Mouse (Mus musculus) heart, postnatal 0 days (tissue): ENCODE data around the gene Plekha6. TPM values are rescaled to one million over a fixed set of nuclear protein-coding genes. Genes with fewer than 3 reads are reported as not detected.

Source experiments
- ATAC-seq: fragments of 200-750 bp; cut with Nextera tagmentation; 2 replicates; pipeline ENCODE4 v1.8.0; 2017; ENCODE audit warnings: low read depth, moderate number of reproducible peaks, moderate library complexity; ENCODE audit not compliant: insufficient read depth
- DNase-seq: peaks from one replicate; pipeline ENCODE4 v3.0.0-alpha.2; 2016; ENCODE audit warnings: low spot score
- H3K27ac ChIP-seq: fragments of 300-500 bp; sonication (generic); 2 replicates; pipeline ENCODE4 v1.5.1; 2014; ENCODE audit warnings: low read depth, mild to moderate bottlenecking
- H3K27me3 ChIP-seq: fragments of 300-500 bp; sonication (generic); 2 replicates; pipeline ENCODE4 v1.6.1; 2014; ENCODE audit warnings: low read length, mixed read lengths; ENCODE audit not compliant: control insufficient read depth, insufficient read depth
- H3K36me3 ChIP-seq: fragments of 300-500 bp; sonication (generic); replicated peaks from 2 replicates; pipeline ENCODE4 v1.6.1; 2014; ENCODE audit warnings: low read length, mixed read lengths; ENCODE audit not compliant: control insufficient read depth, insufficient read depth
- H3K4me1 ChIP-seq: fragments of 300-500 bp; sonication (generic); 2 replicates; pipeline ENCODE4 v1.6.1; 2014; ENCODE audit warnings: antibody characterized with exemption; ENCODE audit not compliant: control insufficient read depth, insufficient read depth
- H3K4me2 ChIP-seq: fragments of 300-500 bp; sonication (generic); 2 replicates; pipeline ENCODE4 v1.6.1; 2014; ENCODE audit warnings: low read depth, mild to moderate bottlenecking, low read length, moderate library complexity
- H3K4me3 ChIP-seq: fragments of 300-500 bp; sonication (generic); 2 replicates; pipeline ENCODE4 v1.5.1; 2014; ENCODE audit warnings: low read depth, low read length
- H3K9ac ChIP-seq: fragments of 300-500 bp; sonication (generic); replicated peaks from 2 replicates; pipeline ENCODE4 v1.6.1; 2014; ENCODE audit warnings: low read depth, low read length, mixed read lengths
- H3K9me3 ChIP-seq: fragments of 300-500 bp; sonication (generic); replicated peaks from 2 replicates; pipeline ENCODE4 v1.6.1; 2016; ENCODE audit warnings: low read length; ENCODE audit not compliant: control insufficient read depth
- CTCF ChIP-seq: IDR thresholded peaks from 2 replicates; pipeline ENCODE4 v1.5.1; 2016; ENCODE audit warnings: antibody characterized with exemption, control low read depth, low read depth
- EP300 ChIP-seq: IDR thresholded peaks from 2 replicates; pipeline ENCODE4 v1.6.1; 2016; ENCODE audit warnings: antibody characterized with exemption, low read depth
- WGBS: fragments of 180-500 bp; shearing (Covaris S2); extraction: QIAGEN DNeasy Blood & Tissue Kit; methylation state at CpG from one replicate; pipeline ENCODE4 v1.1.7; 2014; 5-methylcytosine and 5-hydroxymethylcytosine counted together
- polyA plus RNA-seq: library from polyadenylated mRNA; unstranded; fragments of >200 nt; fragmentation: Nextera tagmentation; extraction: Ambion mirVana; gene quantifications from 2 replicates; pipeline ENCODE4 v1.2.1, GENCODE M21; 2015
- total RNA-seq: library from RNA; depleted of rRNA; stranded (reverse); fragments of >200 nt; gene quantifications from 2 replicates; pipeline ENCODE4 v1.2.3, GENCODE M21; 2014; ENCODE audit warnings: low replicate concordance

The Plekha6 gene
- total and polyA plus RNA-seq, 2 experiments from 2014 or later = 7.0 to 36.1 TPM

GRCm38 (mm10) chr1:133239121-133239812 is 75.3 kb downstream of the Plekha6 start:
- H3K27me3 ChIP-seq = no peaks in the 10 kb centered on the region
- no peak overlapping the region for H3K9ac ChIP-seq
- DNase-seq = no peak
- H3K27ac ChIP-seq = peak overlapping the region; percentile 45
- no peak for ATAC-seq
- H3K4me3 ChIP-seq = no peak overlapping the region
- TF ChIP-seq EP300 (no peak), CTCF (no peak)
- no peaks in the 10 kb centered on the region for H3K9me3 ChIP-seq
- no peaks in the 10 kb centered on the region for H3K36me3 ChIP-seq
- H3K4me2 ChIP-seq = no peak overlapping the region
- 51% methylated on average over 6 of the region's 6 CpGs for WGBS
- H3K4me1 ChIP-seq = peaks cover 43% of the 10 kb centered on the region

- Histone ChIP-seq H3K36me3 (no peaks in the 10 kb centered on the region), H3K4me1 (peaks cover 48% of the 10 kb centered on the region), H3K9me3 (no peaks in the 10 kb centered on the region), H3K4me3 (no peak overlapping the region), H3K9ac (no peak overlapping the region), H3K27ac (no peak overlapping the region), H3K4me2 (no peak overlapping the region), H3K27me3 (no peaks in the 10 kb centered on the region)
- DNase-seq = no peak
- TF ChIP-seq EP300 = no peak
- TF ChIP-seq CTCF = no peak
- WGBS = 86% methylated on average over 6 of the region's 6 CpGs
- no peak for ATAC-seq
These were observed 75.8 kb downstream of the Plekha6 start for GRCm38 (mm10) chr1:133239813-133240160.

GRCm38 (mm10) chr1:133240881-133241280 is 76.9 kb downstream of the Plekha6 start:
- no peak for ATAC-seq
- Histone ChIP-seq H3K27me3 (no peaks in the 10 kb centered on the region), H3K4me2 (no peak overlapping the region), H3K4me1 (peaks cover 59% of the 10 kb centered on the region), H3K9me3 (no peaks in the 10 kb centered on the region), H3K27ac (peak overlapping the region; percentile 28), H3K9ac (no peak overlapping the region; the same call in 1 of the 2 replicates), H3K4me3 (no peak overlapping the region), H3K36me3 (no peaks in the 10 kb centered on the region)
- DNase-seq = peak; percentile 65
- TF ChIP-seq CTCF (no peak), EP300 (no peak)
- 18% methylated on average over 3 of the region's 3 CpGs for WGBS

- Histone ChIP-seq H3K36me3 (no peaks in the 10 kb centered on the region), H3K27ac (peak overlapping the region; percentile 75), H3K4me3 (no peak overlapping the region), H3K9ac (peak overlapping the region; percentile 3; the same call in 1 of the 2 replicates), H3K9me3 (no peaks in the 10 kb centered on the region), H3K27me3 (no peaks in the 10 kb centered on the region), H3K4me1 (peaks cover 57% of the 10 kb centered on the region), H3K4me2 (peak overlapping the region; percentile 46)
- DNase-seq (no peak), ATAC-seq (no peak)
- 10% methylated on average over 7 of the region's 7 CpGs for WGBS
- TF ChIP-seq CTCF (no peak), EP300 (no peak)
These were observed 80.7 kb downstream of the Plekha6 start for GRCm38 (mm10) chr1:133244668-133245067.

- peak overlapping the region; percentile 46 for H3K4me2 ChIP-seq
- peak overlapping the region; percentile 43 for H3K9ac ChIP-seq
- peak overlapping the region; percentile 21 for H3K4me3 ChIP-seq
- 30% methylated on average over 12 of the region's 12 CpGs for WGBS
- peaks cover 53% of the 10 kb centered on the region for H3K4me1 ChIP-seq
- TF ChIP-seq EP300 = no peak
- no peak for TF ChIP-seq CTCF
- H3K27me3 ChIP-seq = no peaks in the 10 kb centered on the region
- H3K36me3 ChIP-seq = no peaks in the 10 kb centered on the region
- H3K27ac ChIP-seq = peak overlapping the region; percentile 75
- DNase-seq = peak; percentile 47
- H3K9me3 ChIP-seq = no peaks in the 10 kb centered on the region
- peak; percentile 59 for ATAC-seq
These were observed 81.9 kb downstream of the Plekha6 start for GRCm38 (mm10) chr1:133245690-133246619.
